Mouse (Mus musculus) natural killer cell, adult 2 months (primary cell): ENCODE data around the gene Ddah2.
"Not testable (repeated sequence)": the region's sequence is repeated elsewhere in the genome, so short reads cannot be mapped to it uniquely, and the experiment has no call there.

Experiments used
- DNase-seq, 2 experiments: peaks; one replicate each; pipeline ENCODE4 v3.0.0; 2022; ENCODE audit warnings: low spot score in 2 of 2

Ddah2 gene

GRCm38 (mm10) chr17:35027277-35028068, 31.4 kb upstream of the Ddah2 start, which contains the start of gene Sapcd1:
Sapcd1 (minus strand) TSS chr17:35028016.
- no peak for DNase-seq

- DNase-seq: no peak
Measured at GRCm38 (mm10) chr17:35028315-35028714, 30.5 kb upstream of the Ddah2 start.

GRCm38 (mm10) chr17:35029691-35030532, 28.9 kb upstream of the Ddah2 start:
- peak; percentile 55 to 67 for DNase-seq

GRCm38 (mm10) chr17:35031272-35031671, 27.6 kb upstream of the Ddah2 start:
- no peak for DNase-seq

GRCm38 (mm10) chr17:35031880-35032279, 27.0 kb upstream of the Ddah2 start:
- DNase-seq: no peak

GRCm38 (mm10) chr17:35032323-35032870, 26.4 kb upstream of the Ddah2 start:
- no peak for DNase-seq

- DNase-seq: not testable (repeated sequence)
Measured at GRCm38 (mm10) chr17:35033703-35034102, 25.1 kb upstream of the Ddah2 start.

GRCm38 (mm10) chr17:35034896-35035295, 23.9 kb upstream of the Ddah2 start:
- DNase-seq: no peak

- no peak for DNase-seq
Measured at GRCm38 (mm10) chr17:35039121-35039873, 19.5 kb upstream of the Ddah2 start.

GRCm38 (mm10) chr17:35043794-35044193, 15.0 kb upstream of the Ddah2 start:
- DNase-seq: no peak

- no peak for DNase-seq
Measured at GRCm38 (mm10) chr17:35044904-35045806, 13.7 kb upstream of the Ddah2 start.

GRCm38 (mm10) chr17:35045807-35046680, 12.8 kb upstream of the Ddah2 start:
- DNase-seq: no peak

GRCm38 (mm10) chr17:35046681-35047455, 12.0 kb upstream of the Ddah2 start, which contains the start of gene Msh5:
Msh5 (minus strand) TSS chr17:35046745.
- peak; percentile 95 to 96 for DNase-seq

- no peak for DNase-seq
Measured at GRCm38 (mm10) chr17:35047688-35048087, 11.1 kb upstream of the Ddah2 start.

GRCm38 (mm10) chr17:35048149-35048931, 10.5 kb upstream of the Ddah2 start:
- no peak for DNase-seq

GRCm38 (mm10) chr17:35048932-35049440, 9.8 kb upstream of the Ddah2 start:
- DNase-seq: no peak

- DNase-seq: no peak
Measured at GRCm38 (mm10) chr17:35049561-35050016, 9.2 kb upstream of the Ddah2 start, which contains the start of gene Clic1. Clic1 (plus strand) TSS chr17:35049966.
